Mouse (Mus musculus): Measurements from ENCODE around the gene Cachd1. TPM values are rescaled to one million over a fixed set of nuclear protein-coding genes. Genes with fewer than 3 reads are reported as not detected.

The Cachd1 gene
- total RNA-seq, 1 experiment from 2014 or later = not detected

DNA sequence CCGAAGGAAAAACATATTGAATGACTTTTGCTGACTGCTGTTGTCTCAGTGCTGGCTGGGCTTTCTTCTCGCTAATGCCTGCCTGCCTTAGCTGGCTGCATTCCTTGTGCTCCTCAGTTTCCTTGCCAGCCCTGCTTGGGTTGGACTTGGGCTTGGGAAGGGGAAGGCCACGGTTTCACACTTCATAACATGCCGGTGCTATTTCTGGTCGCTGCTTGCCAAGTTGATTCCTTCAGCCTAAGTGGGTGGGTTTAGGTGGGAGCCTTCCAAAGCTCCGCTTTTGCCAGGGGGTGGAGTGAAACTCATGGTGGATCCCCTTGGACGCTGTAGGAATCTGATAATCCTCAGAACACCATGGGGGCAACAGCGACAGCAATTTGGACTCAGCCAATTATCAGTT is 5.9 kb downstream of the Cachd1 start:
- ATAC-seq (replicated peaks; ENCODE audit: insufficient number of reproducible peaks, low FRiP score, low TSS enrichment, poor library complexity, severe bottlenecking) = no peak

- no peak for ATAC-seq (replicated peaks; ENCODE audit: insufficient number of reproducible peaks, low FRiP score, low TSS enrichment, poor library complexity, severe bottlenecking)
Observed at GRCm38 (mm10) chr4:100782891-100783290, 6.4 kb downstream of the Cachd1 start.

GRCm38 (mm10) chr4:100787201-100787600 is 10.7 kb downstream of the Cachd1 start:
- no peak for ATAC-seq (replicated peaks; ENCODE audit: insufficient number of reproducible peaks, low FRiP score, low TSS enrichment, poor library complexity, severe bottlenecking)

DNA sequence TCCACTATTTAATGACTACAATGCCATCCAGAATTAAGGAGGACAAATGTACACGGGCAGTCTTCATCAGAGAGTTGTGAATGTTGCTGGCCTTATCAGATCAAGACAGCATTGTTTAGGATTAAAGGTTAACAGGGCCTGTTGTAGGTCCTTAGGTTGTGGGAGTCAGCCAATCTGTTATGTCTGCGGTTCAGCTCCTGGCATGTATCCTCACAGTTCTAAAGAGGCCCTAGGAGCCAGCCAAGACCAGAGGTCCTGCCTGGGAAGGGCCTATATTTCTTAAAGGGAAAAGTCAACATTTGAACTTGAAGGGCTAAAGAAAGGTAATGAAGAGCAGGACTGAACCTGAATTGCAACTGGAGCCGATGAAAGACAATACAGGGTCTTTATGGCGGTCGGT is 13.7 kb downstream of the Cachd1 start:
- no peak for ATAC-seq (replicated peaks; ENCODE audit: insufficient number of reproducible peaks, low FRiP score, low TSS enrichment, poor library complexity, severe bottlenecking)

GRCm38 (mm10) chr4:100793147-100793546 is 16.7 kb downstream of the Cachd1 start:
- no peak for ATAC-seq (replicated peaks; ENCODE audit: insufficient number of reproducible peaks, low FRiP score, low TSS enrichment, poor library complexity, severe bottlenecking)

- no peak for ATAC-seq (replicated peaks; ENCODE audit: insufficient number of reproducible peaks, low FRiP score, low TSS enrichment, poor library complexity, severe bottlenecking)
Observed at GRCm38 (mm10) chr4:100795523-100795922, 19.0 kb downstream of the Cachd1 start.

GRCm38 (mm10) chr4:100800730-100801442 is 24.4 kb downstream of the Cachd1 start:
- ATAC-seq (replicated peaks; ENCODE audit: insufficient number of reproducible peaks, low FRiP score, low TSS enrichment, poor library complexity, severe bottlenecking) = no peak

DNA sequence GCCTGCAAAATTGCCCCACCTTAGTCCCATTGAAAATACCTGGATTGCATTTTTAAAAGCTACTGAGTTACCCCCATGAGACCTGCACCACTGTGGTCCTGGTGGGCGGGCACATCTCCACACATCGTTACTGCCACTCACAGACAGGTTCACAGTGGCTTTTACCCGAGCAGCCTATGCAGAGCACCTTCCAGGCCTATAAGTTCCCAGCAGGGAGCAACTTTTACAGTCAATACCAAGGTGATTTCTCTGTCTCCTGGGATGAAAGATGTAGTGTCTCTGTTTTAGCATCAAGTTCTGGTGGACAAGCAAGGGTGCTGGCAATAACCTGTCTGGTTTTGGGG is 24.9 kb downstream of the Cachd1 start:
- no peak for ATAC-seq (replicated peaks; ENCODE audit: insufficient number of reproducible peaks, low FRiP score, low TSS enrichment, poor library complexity, severe bottlenecking)

DNA sequence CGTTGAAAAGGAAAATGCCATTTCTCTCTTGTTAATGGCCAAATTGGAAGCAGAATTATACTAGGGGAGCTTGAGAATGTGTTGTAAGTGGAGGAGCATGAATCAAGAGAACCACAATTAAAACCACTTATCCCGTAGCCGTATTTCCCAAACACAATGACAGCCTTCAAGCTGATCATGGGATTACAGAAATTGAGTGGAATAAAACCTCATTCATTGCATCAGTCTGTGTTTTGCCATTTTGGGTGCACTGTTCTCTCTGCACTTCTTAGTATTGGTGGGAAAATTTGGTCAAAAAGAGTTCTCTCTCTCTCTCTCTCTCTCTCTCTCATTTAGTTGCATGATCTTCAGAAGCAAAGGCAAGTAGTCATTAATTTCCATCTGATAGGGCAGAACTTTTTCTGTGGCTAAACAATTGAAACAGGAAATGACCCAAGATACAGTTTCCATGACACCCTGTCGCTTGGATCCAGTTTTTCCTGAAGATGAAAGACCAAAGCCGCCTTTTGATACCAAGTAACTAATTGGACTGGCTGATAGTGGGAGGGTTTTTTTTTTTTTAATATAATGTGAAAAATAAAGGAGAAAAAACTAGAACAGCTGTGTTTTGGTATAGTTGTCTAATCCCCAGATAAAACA is 34.7 kb downstream of the Cachd1 start:
- no peak for ATAC-seq (replicated peaks; ENCODE audit: insufficient number of reproducible peaks, low FRiP score, low TSS enrichment, poor library complexity, severe bottlenecking)

DNA sequence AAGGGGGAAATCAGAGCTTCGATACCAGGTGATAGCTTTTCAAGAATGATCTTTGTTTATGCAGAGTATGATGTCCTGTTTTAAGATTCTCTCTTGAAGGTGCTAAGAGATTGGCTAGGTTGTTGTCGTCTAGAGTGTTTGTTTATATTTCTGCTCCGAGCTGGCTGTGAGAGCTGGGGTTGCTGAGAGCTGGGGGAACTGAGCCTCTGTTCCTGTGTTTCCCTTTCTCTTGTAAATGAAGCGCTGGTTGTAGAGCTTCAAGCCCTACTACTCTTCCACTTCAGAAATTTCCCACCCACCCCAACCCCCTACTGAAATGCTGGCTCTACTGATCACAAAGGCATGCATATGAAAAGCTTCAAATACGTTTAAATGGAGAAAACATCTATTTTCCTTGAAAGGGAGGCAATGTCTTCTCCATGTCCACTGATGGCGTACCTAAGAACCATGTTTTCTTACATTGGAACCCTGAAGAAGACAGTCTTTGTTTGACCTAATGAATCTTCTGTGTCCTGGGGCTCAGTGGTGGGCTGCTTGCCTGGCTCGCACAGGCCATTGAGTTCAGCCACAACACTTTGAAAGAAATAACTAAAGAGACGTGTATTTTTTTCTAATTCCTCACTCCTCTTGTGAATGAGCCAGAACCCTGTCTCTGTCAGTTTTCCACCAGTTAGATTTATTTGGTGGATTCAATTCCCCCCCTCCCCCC is 35.5 kb downstream of the Cachd1 start:
- ATAC-seq (replicated peaks; ENCODE audit: insufficient number of reproducible peaks, low FRiP score, low TSS enrichment, poor library complexity, severe bottlenecking) = no peak

- no peak for ATAC-seq (replicated peaks; ENCODE audit: insufficient number of reproducible peaks, low FRiP score, low TSS enrichment, poor library complexity, severe bottlenecking)
Observed at GRCm38 (mm10) chr4:100813767-100814461, 37.4 kb downstream of the Cachd1 start.

DNA sequence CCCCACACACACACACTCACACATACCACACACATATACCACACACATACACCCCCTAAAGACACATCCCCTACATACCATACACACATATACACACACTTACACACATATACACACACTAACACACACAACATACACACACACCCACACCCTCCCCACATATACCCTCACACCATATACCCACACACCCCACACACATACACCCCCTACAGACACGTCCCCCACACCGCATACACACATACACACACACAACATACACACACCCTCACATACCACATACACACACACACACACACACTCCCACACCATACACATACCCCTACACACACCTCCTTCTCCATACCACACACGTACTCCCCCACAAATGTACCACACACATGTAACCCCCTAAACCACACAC is 42.8 kb downstream of the Cachd1 start:
- no peak for ATAC-seq (replicated peaks; ENCODE audit: insufficient number of reproducible peaks, low FRiP score, low TSS enrichment, poor library complexity, severe bottlenecking)

DNA sequence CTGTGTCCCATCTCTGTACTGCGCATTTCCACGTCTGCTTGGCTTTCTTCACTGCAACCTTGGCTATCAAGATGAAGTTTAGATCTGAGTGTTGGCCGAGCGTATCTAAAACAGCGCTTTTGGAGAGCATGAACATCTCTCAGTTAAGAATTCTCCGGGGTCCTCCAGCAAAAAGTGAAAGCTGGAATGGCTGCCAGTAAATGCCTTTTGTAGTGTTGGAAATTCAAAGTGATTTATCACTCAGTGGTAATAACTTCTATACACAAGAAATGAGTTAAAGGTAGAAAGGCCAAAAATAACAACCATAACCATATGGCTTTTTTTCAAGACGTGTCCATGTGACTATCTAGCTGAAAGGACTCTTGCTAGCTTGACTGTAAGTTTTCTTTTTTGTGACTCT is 46.1 kb downstream of the Cachd1 start:
- no peak for ATAC-seq (replicated peaks; ENCODE audit: insufficient number of reproducible peaks, low FRiP score, low TSS enrichment, poor library complexity, severe bottlenecking)

DNA sequence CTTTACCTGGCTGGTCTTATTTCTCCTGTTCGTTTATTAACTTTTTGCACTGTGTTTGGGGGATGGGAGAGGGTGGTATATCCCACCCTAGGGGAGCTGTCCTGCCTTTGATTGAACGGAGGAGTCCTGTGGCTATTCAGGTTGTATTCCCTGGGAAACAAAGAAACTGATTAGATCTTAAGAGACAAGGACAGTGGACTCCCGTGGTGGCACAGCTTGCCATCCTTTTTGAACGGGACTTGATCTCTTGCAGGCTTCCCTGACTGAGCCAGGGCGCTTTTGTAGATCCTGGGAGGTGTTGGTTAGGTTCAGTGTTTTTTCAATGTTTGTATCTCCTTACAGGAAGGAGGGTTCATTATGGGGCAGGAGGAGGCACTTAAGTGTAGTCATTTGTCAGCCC is 50.9 kb downstream of the Cachd1 start:
- no peak for ATAC-seq (replicated peaks; ENCODE audit: insufficient number of reproducible peaks, low FRiP score, low TSS enrichment, poor library complexity, severe bottlenecking)

- ATAC-seq (replicated peaks; ENCODE audit: insufficient number of reproducible peaks, low FRiP score, low TSS enrichment, poor library complexity, severe bottlenecking) = no peak
Observed at GRCm38 (mm10) chr4:100828737-100829136, 52.3 kb downstream of the Cachd1 start.

DNA sequence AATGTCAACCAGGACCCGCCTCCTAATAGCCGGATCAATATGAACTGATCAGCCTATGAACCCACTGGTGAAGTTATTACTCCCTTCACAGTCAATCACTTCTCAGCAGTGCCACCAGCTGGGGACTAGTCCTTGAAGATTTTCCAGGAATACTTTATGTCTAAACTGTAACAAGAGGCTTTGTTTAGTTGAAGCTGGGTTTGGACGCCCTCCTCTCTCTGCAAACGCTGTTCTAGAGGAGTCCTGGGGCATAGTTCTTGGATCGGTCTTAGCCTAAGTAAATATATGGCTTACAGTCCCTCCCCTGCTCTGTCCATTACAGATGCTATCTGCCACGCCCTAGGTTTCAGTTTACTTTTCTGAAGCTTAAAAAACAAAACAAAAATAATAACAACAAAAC is 60.7 kb downstream of the Cachd1 start:
- no peak for ATAC-seq (replicated peaks; ENCODE audit: insufficient number of reproducible peaks, low FRiP score, low TSS enrichment, poor library complexity, severe bottlenecking)

GRCm38 (mm10) chr4:100842629-100843028 is 66.2 kb downstream of the Cachd1 start:
- no peak for ATAC-seq (replicated peaks; ENCODE audit: insufficient number of reproducible peaks, low FRiP score, low TSS enrichment, poor library complexity, severe bottlenecking)

GRCm38 (mm10) chr4:100843119-100843518 is 66.6 kb downstream of the Cachd1 start:
- no peak for ATAC-seq (replicated peaks; ENCODE audit: insufficient number of reproducible peaks, low FRiP score, low TSS enrichment, poor library complexity, severe bottlenecking)

- ATAC-seq (replicated peaks; ENCODE audit: insufficient number of reproducible peaks, low FRiP score, low TSS enrichment, poor library complexity, severe bottlenecking) = no peak
Observed at GRCm38 (mm10) chr4:100850846-100851495, 74.5 kb downstream of the Cachd1 start.

Data from monocyte, adult 5-6 weeks (primary cell).